Mouse (Mus musculus): ENCODE measurements around the gene Zfp398.

- TF ChIP-seq EP300 (IDR thresholded peaks at IDR 0.05; ENCODE audit: low read length) (no peak), HCFC1 (IDR thresholded peaks at IDR 0.05; ENCODE audit: low read depth, low read length) (no peak), ZC3H11A (IDR thresholded peaks at IDR 0.05; ENCODE audit: low read depth, low read length) (no peak), BHLHE40 (IDR thresholded peaks at IDR 0.05; ENCODE audit: low read depth, low read length) (no peak), CTCF (conservative IDR thresholded peaks at IDR 0.05 in 1 of 2, IDR thresholded peaks at IDR 0.05 in 1 of 2; ENCODE audit: low read depth in 2 of 2, low read length in 2 of 2) (no peak), ZKSCAN1 (IDR thresholded peaks at IDR 0.05; ENCODE audit: borderline replicate concordance, low read depth, low read length) (no peak), MEF2A (IDR thresholded peaks at IDR 0.05; ENCODE audit: borderline replicate concordance, low read depth, low read length) (no peak), NELFE (IDR thresholded peaks at IDR 0.05; ENCODE audit: low read depth, low read length) (no peak), GABPA (IDR thresholded peaks at IDR 0.05; ENCODE audit: insufficient replicate concordance, low read depth, low read length) (no peak)
These were observed 11.2 kb upstream of the Zfp398 start for GRCm38 (mm10) chr6:47824241-47824640.

All from CH12.LX (cell line).